Mouse (Mus musculus) limb, embryonic 14.5 days (tissue): Measurements from ENCODE around the gene 2610528A11Rik. TPM values are rescaled to one million over a fixed set of nuclear protein-coding genes. Genes with fewer than 3 reads are reported as not detected.

ENCODE experiments used
- ATAC-seq: fragments of 200-750 bp; cut with Nextera tagmentation; 2 replicates; pipeline ENCODE4 v1.8.0; 2017; ENCODE audit warnings: low read depth, moderate number of reproducible peaks, moderate TSS enrichment; ENCODE audit not compliant: low FRiP score
- DNase-seq: peaks from one replicate; pipeline ENCODE4 v3.0.0-alpha.2; 2015; ENCODE audit warnings: low spot score
- H3K27ac ChIP-seq: fragments of 300-500 bp; sonication (generic); replicated peaks from 2 replicates; pipeline ENCODE4 v1.5.1; 2014; ENCODE audit warnings: low read depth, mild to moderate bottlenecking, low read length, moderate library complexity, mixed read lengths
- H3K27me3 ChIP-seq: fragments of 300-500 bp; sonication (generic); 2 replicates; pipeline ENCODE4 v1.6.1; 2014; ENCODE audit warnings: low read length, mixed read lengths; ENCODE audit not compliant: control insufficient read depth, insufficient read depth
- H3K36me3 ChIP-seq: fragments of 300-500 bp; sonication (generic); 2 replicates; pipeline ENCODE4 v1.6.1; 2014; ENCODE audit warnings: mild to moderate bottlenecking, low read length, moderate library complexity, mixed read lengths; ENCODE audit not compliant: control insufficient read depth, insufficient read depth
- H3K4me1 ChIP-seq: fragments of 300-500 bp; sonication (generic); 2 replicates; pipeline ENCODE4 v1.6.1; 2014; ENCODE audit warnings: antibody characterized with exemption, low read length, mixed read lengths; ENCODE audit not compliant: control insufficient read depth, insufficient read depth
- H3K4me2 ChIP-seq: fragments of 300-500 bp; sonication (generic); replicated peaks from 2 replicates; pipeline ENCODE4 v1.6.1; 2014; ENCODE audit warnings: low read depth, mild to moderate bottlenecking, low read length, moderate library complexity; ENCODE audit not compliant: severe bottlenecking
- H3K4me3 ChIP-seq: fragments of 300-500 bp; sonication (generic); replicated peaks from 2 replicates; pipeline ENCODE4 v1.5.1; 2014; ENCODE audit warnings: low read length
- H3K9ac ChIP-seq: fragments of 300-500 bp; sonication (generic); 2 replicates; pipeline ENCODE4 v1.6.1; 2014; ENCODE audit warnings: mild to moderate bottlenecking, low read depth, low read length, moderate library complexity; ENCODE audit not compliant: severe bottlenecking
- H3K9me3 ChIP-seq: fragments of 300-500 bp; sonication (generic); 2 replicates; pipeline ENCODE4 v1.6.1; 2016; ENCODE audit warnings: low read length; ENCODE audit not compliant: control insufficient read depth
- POLR2A ChIP-seq: fragments of 200-500 bp; IDR thresholded peaks from 2 replicates; pipeline ENCODE4 v1.8.0; 2012; ENCODE audit warnings: inconsistent platforms, mild to moderate bottlenecking, moderate library complexity, borderline replicate concordance; ENCODE audit not compliant: insufficient read depth, insufficient read length; ENCODE audit errors: extremely low read depth
- WGBS: fragments of 180-500 bp; shearing (Covaris S2); extraction: QIAGEN DNeasy Blood & Tissue Kit; methylation state at CpG from one replicate; pipeline ENCODE4 v1.1.7; 2014; 5-methylcytosine and 5-hydroxymethylcytosine counted together
- polyA plus RNA-seq, 2 experiments: library from polyadenylated mRNA; depleted of rRNA in 1 of 2; stranded (reverse) in 1 of 2; unstranded in 1 of 2; fragments of >200 nt; fragmentation: Nextera tagmentation in 1 of 2; extraction: Ambion mirVana in 1 of 2; gene quantifications; 2 replicates each; pipeline versions ENCODE4 v1.2.1 to v1.2.3; 2012 to 2014

Gene 2610528A11Rik
- polyA plus RNA-seq, 2 experiments: 5.5 to 7.6 TPM

DNA sequence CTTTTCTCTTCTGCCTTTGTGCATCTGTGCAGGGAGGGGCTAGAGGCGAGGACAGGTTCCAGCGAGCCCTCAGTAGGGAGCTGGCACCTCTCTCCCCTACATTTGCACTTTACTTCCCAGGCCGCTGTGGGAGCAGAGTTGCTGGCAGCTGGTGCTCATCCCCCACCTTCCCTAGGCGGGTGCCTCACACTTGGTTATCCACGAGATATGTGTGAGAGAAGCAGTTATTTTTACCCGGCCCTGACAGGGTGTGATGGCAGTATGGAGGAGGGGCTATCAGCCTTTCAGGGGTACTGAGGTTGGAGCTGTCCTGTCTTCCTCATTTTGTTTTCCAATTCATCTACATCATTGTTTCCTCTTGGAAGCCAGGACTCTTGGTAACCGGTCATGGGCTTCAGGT lies 8.0 kb downstream of the 2610528A11Rik start:
- no peak overlapping the region for H3K4me2 ChIP-seq
- TF ChIP-seq POLR2A: no peak
- no peak for DNase-seq
- H3K4me3 ChIP-seq: no peak overlapping the region
- H3K4me1 ChIP-seq: peaks cover 6% of the 10 kb centered on the region
- no peaks in the 10 kb centered on the region for H3K36me3 ChIP-seq
- ATAC-seq: no peak
- no peak overlapping the region for H3K9ac ChIP-seq
- H3K9me3 ChIP-seq: no peaks in the 10 kb centered on the region
- WGBS: 26% methylated on average over 7 of the region's 7 CpGs
- H3K27me3 ChIP-seq: no peaks in the 10 kb centered on the region
- no peak overlapping the region for H3K27ac ChIP-seq

DNA sequence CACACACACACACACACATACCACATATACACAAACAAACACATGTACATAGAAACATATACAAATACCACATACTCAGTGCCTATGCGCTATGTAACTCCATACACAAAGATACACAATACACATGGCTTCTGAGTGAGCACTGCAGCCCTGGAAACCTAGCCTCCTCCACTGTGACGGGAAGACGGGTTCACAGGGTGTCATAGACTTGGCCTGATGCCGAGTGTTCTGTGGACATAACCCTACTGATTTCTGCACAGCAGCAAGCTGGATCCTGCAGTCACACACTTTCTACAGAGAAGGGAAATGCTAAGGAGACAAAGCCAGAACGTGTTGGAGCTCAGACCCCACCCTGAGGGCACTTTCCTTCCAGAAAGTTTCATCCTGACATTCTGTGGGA lies 9.1 kb downstream of the 2610528A11Rik start:
- Histone ChIP-seq H3K27me3 (no peaks in the 10 kb centered on the region), H3K9me3 (no peaks in the 10 kb centered on the region), H3K4me3 (no peak overlapping the region), H3K27ac (no peak overlapping the region), H3K4me1 (peaks cover 1% of the 10 kb centered on the region; the same call in 1 of the 2 replicates), H3K9ac (no peak overlapping the region), H3K36me3 (no peaks in the 10 kb centered on the region), H3K4me2 (no peak overlapping the region)
- ATAC-seq (no peak), DNase-seq (peak; percentile 45)
- TF ChIP-seq POLR2A: no peak
- WGBS: 59% methylated on average over 5 of the region's 5 CpGs

DNA sequence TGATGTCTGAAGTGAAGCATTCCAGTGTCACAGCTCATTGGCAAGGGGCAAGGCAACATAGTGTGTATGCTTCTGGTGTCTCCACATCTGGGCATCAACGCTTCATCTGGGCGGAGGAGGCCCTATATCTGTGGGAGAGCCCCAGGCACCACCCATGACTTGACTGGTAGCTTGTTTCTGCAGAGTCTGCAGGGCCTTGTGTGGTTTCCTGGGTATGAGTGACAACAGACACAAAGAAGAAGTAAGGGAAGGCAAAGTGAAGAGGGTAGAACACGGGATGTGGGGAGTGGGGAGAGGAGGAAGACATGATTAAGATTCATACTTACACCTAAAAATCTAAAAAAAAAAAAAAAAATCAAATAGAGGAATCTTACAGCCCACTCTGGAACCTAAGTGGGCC lies 11.3 kb downstream of the 2610528A11Rik start:
- ATAC-seq (no peak), DNase-seq (no peak)
- TF ChIP-seq POLR2A: no peak
- Histone ChIP-seq H3K4me2 (no peak overlapping the region), H3K36me3 (no peaks in the 10 kb centered on the region), H3K4me3 (no peak overlapping the region), H3K27me3 (peaks cover 11% of the 10 kb centered on the region; the same call in 1 of the 2 replicates), H3K4me1 (peaks cover 5% of the 10 kb centered on the region; the same call in 1 of the 2 replicates), H3K9ac (no peak overlapping the region), H3K27ac (no peak overlapping the region), H3K9me3 (no peaks in the 10 kb centered on the region)
- 66% methylated on average over 3 of the region's 3 CpGs for WGBS

DNA sequence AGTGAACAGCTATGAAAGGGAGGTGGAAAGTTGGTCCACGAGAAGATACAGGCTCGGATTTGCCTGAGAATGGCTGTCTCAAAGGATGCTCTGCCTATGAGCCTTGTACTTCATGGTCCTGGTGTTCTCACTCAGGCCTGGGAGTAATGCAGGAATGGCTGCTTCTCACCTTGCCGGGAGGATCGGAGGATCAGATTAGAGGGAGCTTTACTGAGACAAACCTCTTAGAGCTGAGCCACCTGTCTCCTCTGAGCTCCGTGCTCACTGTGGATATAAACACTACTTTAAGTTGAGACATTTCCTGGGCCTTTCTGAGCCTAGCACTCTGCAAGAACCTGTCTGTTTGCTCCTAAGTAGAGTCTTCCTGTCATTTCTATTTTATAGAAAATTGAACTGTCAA lies 12.3 kb downstream of the 2610528A11Rik start:
- whole genome bisulfite sequencing: 74% methylated on average over 5 of the region's 5 CpGs
- peaks cover 11% of the 10 kb centered on the region; the same call in 1 of the 2 replicates for H3K27me3 ChIP-seq
- DNase-seq (no peak), ATAC-seq (no peak)
- H3K36me3 ChIP-seq: no peaks in the 10 kb centered on the region
- H3K4me1 ChIP-seq: peaks cover 5% of the 10 kb centered on the region; the same call in 1 of the 2 replicates
- no peak overlapping the region for H3K9ac ChIP-seq
- no peak for TF ChIP-seq POLR2A
- no peak overlapping the region for H3K27ac ChIP-seq
- no peak overlapping the region for H3K4me2 ChIP-seq
- H3K4me3 ChIP-seq: no peak overlapping the region
- no peaks in the 10 kb centered on the region for H3K9me3 ChIP-seq

- H3K27me3 ChIP-seq: peaks cover 11% of the 10 kb centered on the region; the same call in 1 of the 2 replicates
- no peaks in the 10 kb centered on the region for H3K9me3 ChIP-seq
- under 1% methylated on average over 26 of the region's 30 CpGs for WGBS
- peaks cover 5% of the 10 kb centered on the region; the same call in 1 of the 2 replicates for H3K4me1 ChIP-seq
- H3K9ac ChIP-seq: no peak within 1 kb of the TSS
- TF ChIP-seq POLR2A: no peak
- DNase-seq: peak; percentile 16
- no peak for ATAC-seq
- no peaks in the 10 kb centered on the region for H3K36me3 ChIP-seq
- peak within 1 kb of the TSS; percentile 41 for H3K4me2 ChIP-seq
- H3K4me3 ChIP-seq: peak within 1 kb of the TSS; percentile 22
- H3K27ac ChIP-seq: no peak within 1 kb of the TSS
These were observed 15.8 kb downstream of the 2610528A11Rik start, which contains the start of gene Cdhr1 for GRCm38 (mm10) chr14:37097956-37098530. Gene Cdhr1, minus strand, starts transcription at chr14:37098347.
